Mouse (Mus musculus): ENCODE results near the gene Aldh3b3. TPM values are rescaled to one million over a fixed set of nuclear protein-coding genes. Genes with fewer than 3 reads are reported as not detected.

Gene Aldh3b3
- polyA plus RNA-seq, 1 experiment from 2014 or later, result not detected

Other genes with a start within 250 kb of the Aldh3b3 start
- 40.7 and 42.0 TPM in 2 replicates for gene Kmt5b, start 191.2 kb upstream of the Aldh3b3 start, polyA plus RNA-seq (2014; fragmentation: Nextera tagmentation; extraction: Ambion mirVana)
- 54.4 and 59.5 TPM in 2 replicates for gene Chka, start 106.9 kb upstream of the Aldh3b3 start, polyA plus RNA-seq (2014; fragmentation: Nextera tagmentation; extraction: Ambion mirVana)
- 17.3 TPM in 2 replicates for gene Tcirg1, start 51.5 kb upstream of the Aldh3b3 start, polyA plus RNA-seq (2014; fragmentation: Nextera tagmentation; extraction: Ambion mirVana)
- 258 and 266 TPM in 2 replicates for gene Ndufs8, start 45.9 kb upstream of the Aldh3b3 start, polyA plus RNA-seq (2014; fragmentation: Nextera tagmentation; extraction: Ambion mirVana)
- gene Aldh3b1, start 28.8 kb upstream of the Aldh3b3 start, polyA plus RNA-seq (2014; fragmentation: Nextera tagmentation; extraction: Ambion mirVana), result 0.65 and 0.73 TPM in 2 replicates
- 5.3 and 7.1 TPM in 2 replicates for gene Unc93b1, start 23.5 kb upstream of the Aldh3b3 start, polyA plus RNA-seq (2014; fragmentation: Nextera tagmentation; extraction: Ambion mirVana)
- gene Aldh3b2, start 13.7 kb downstream of the Aldh3b3 start, polyA plus RNA-seq (2014; fragmentation: Nextera tagmentation; extraction: Ambion mirVana), result 0.86 and 1.1 TPM in 2 replicates
- 2.4 and 3.2 TPM in 2 replicates for gene Acy3, start 27.9 kb downstream of the Aldh3b3 start, polyA plus RNA-seq (2014; fragmentation: Nextera tagmentation; extraction: Ambion mirVana)
- gene Tbx10, start 34.1 kb downstream of the Aldh3b3 start, polyA plus RNA-seq (2014; fragmentation: Nextera tagmentation; extraction: Ambion mirVana), result 0.22 TPM in 1 of 2 replicates, not detected in the other
- gene Nudt8, start 41.9 kb downstream of the Aldh3b3 start, polyA plus RNA-seq (2014; fragmentation: Nextera tagmentation; extraction: Ambion mirVana), result 20.6 and 20.8 TPM in 2 replicates
- gene Gm49405, start 42.0 kb downstream of the Aldh3b3 start, polyA plus RNA-seq (2014; fragmentation: Nextera tagmentation; extraction: Ambion mirVana), result 1.8 and 1.9 TPM in 2 replicates
- 2.7 and 2.8 TPM in 2 replicates for gene Doc2g, start 44.7 kb downstream of the Aldh3b3 start, polyA plus RNA-seq (2014; fragmentation: Nextera tagmentation; extraction: Ambion mirVana)
- 207 and 208 TPM in 2 replicates for gene Ndufv1, start 54.2 kb downstream of the Aldh3b3 start, polyA plus RNA-seq (2014; fragmentation: Nextera tagmentation; extraction: Ambion mirVana)
- gene Gstp1, start 79.3 kb downstream of the Aldh3b3 start, polyA plus RNA-seq (2014; fragmentation: Nextera tagmentation; extraction: Ambion mirVana), result 361 TPM in 2 replicates
- 0.68 and 1.2 TPM in 2 replicates for gene Gstp2, start 87.4 kb downstream of the Aldh3b3 start, polyA plus RNA-seq (2014; fragmentation: Nextera tagmentation; extraction: Ambion mirVana)
- not detected in 2 replicates for gene Gstp3, start 100.9 kb downstream of the Aldh3b3 start, polyA plus RNA-seq (2014; fragmentation: Nextera tagmentation; extraction: Ambion mirVana)
- gene Cabp2, start 122.9 kb downstream of the Aldh3b3 start, polyA plus RNA-seq (2014; fragmentation: Nextera tagmentation; extraction: Ambion mirVana), result not detected in 2 replicates
- gene Cdk2ap2, start 138.5 kb downstream of the Aldh3b3 start, polyA plus RNA-seq (2014; fragmentation: Nextera tagmentation; extraction: Ambion mirVana), result 81.3 and 86.7 TPM in 2 replicates
- gene Pitpnm1, start 141.4 kb downstream of the Aldh3b3 start, polyA plus RNA-seq (2014; fragmentation: Nextera tagmentation; extraction: Ambion mirVana), result 9.9 and 13.1 TPM in 2 replicates
- 68.4 and 77.6 TPM in 2 replicates for gene Aip, start 167.2 kb downstream of the Aldh3b3 start, polyA plus RNA-seq (2014; fragmentation: Nextera tagmentation; extraction: Ambion mirVana)
- not detected in 2 replicates for gene Gpr152, start 181.1 kb downstream of the Aldh3b3 start, polyA plus RNA-seq (2014; fragmentation: Nextera tagmentation; extraction: Ambion mirVana)
- 0.11 TPM in 1 of 2 replicates, not detected in the other for gene Cabp4, start 185.4 kb downstream of the Aldh3b3 start, polyA plus RNA-seq (2014; fragmentation: Nextera tagmentation; extraction: Ambion mirVana)
- 128 TPM in 2 replicates for gene Coro1b, start 190.0 kb downstream of the Aldh3b3 start, polyA plus RNA-seq (2014; fragmentation: Nextera tagmentation; extraction: Ambion mirVana)
- 0.92 and 1.8 TPM in 2 replicates for gene Ptprcap, start 195.0 kb downstream of the Aldh3b3 start, polyA plus RNA-seq (2014; fragmentation: Nextera tagmentation; extraction: Ambion mirVana)
- gene Rps6kb2, start 204.7 kb downstream of the Aldh3b3 start, polyA plus RNA-seq (2014; fragmentation: Nextera tagmentation; extraction: Ambion mirVana), result 52.6 and 52.7 TPM in 2 replicates
- gene Carns1, start 216.8 kb downstream of the Aldh3b3 start, polyA plus RNA-seq (2014; fragmentation: Nextera tagmentation; extraction: Ambion mirVana), result 2.9 and 3.8 TPM in 2 replicates
- gene Tbc1d10c, start 232.6 kb downstream of the Aldh3b3 start, polyA plus RNA-seq (2014; fragmentation: Nextera tagmentation; extraction: Ambion mirVana), result 0.68 and 1.1 TPM in 2 replicates
- gene Ppp1ca, start 233.4 kb downstream of the Aldh3b3 start, polyA plus RNA-seq (2014; fragmentation: Nextera tagmentation; extraction: Ambion mirVana), result 928 and 939 TPM in 2 replicates
- 39.1 and 45.8 TPM in 2 replicates for gene Rad9a, start 243.0 kb downstream of the Aldh3b3 start, polyA plus RNA-seq (2014; fragmentation: Nextera tagmentation; extraction: Ambion mirVana)

All from neural tube, embryonic 11.5 days (tissue).